Mouse (Mus musculus): ENCODE data around the gene Mrpl10. TPM values are rescaled to one million over a fixed set of nuclear protein-coding genes. Genes with fewer than 3 reads are reported as not detected.

Gene Mrpl10
- total RNA-seq (2023), result 38.6 to 47.2 TPM (median 42.0 TPM) in 4 replicates

DNA sequence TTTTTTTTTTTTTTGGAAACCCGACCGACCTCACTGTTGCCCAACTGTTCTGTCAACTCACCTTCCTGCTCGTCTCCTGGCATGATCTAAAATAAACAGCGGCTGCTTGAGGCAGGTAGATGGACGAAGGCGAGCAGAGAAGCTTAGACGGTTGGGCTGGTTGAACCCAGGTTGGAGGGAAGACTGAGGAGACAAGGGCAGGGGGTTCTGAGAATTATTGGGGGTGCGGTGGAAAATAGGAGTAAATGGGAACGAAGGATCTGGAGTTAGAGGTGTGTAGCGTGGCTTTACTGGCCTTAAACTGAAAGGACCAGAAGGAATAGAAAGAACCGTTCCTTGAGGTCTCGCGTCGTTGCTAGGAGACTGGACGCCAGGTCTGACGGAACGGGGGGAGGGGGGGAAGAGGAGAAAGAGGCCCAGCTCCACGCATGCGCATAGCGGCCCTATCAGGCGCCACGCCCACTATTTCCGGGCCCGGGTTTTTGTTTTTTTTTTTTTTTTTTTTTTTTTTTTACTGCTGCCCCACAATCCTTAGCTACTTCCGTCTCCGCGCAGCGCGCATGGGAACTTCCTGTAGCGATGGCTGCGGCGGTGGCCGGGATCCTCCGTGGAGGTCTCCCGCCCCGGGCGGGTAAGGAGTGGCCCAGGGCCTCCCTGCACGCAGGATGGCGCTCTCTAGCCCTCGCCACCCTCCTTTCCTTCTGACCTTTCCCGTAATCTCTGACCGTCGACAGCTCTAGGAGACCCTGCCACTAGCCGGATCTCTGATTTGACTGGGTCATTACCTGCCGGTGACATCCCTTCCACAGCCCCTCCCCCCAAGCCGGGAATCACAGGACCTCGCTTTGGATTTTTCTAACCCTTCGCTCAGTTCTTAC, at the start of gene Mrpl10, which contains the start of gene Lrrc46:
Gene Mrpl10 (plus strand): TSS at position 539 of the 878 bp plus-strand sequence.
Gene Lrrc46 (minus strand): TSS at position 386 of the 878 bp plus-strand sequence.

DNA sequence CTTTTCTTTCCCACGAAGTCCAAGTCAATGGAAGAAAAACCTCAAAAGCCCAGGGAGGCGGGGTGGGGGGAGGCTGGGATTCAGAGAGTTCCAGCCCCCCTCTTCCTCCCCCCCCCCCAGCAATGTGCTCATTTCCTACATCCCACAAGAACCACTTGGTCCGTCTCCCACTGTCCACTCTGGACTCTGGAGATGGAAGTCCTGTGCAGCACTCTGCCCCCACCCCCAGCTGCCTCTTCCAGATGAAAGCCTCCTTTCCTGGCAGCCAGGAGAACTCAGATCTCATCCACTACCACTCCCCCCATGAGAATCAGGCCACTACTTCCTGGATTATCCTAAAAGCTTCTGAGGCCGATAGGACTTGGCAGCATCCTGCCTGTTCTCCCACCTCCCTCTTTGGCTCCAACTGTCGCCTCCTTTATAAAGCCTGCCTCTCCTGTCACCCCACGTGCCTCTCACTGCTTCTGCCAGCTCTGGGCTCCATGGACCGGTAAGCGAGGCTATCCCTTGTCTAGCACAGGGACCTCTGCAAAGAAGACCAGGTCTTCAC, 28.2 kb upstream of the Mrpl10 start, which contains the start of gene Sp6:
Gene Sp6 (plus strand): TSS at position 274 of the 550 bp plus-strand sequence.

GRCm38 (mm10) chr11:97029686-97030417, 11.5 kb upstream of the Mrpl10 start, which contains the start of gene Scrn2:
TSS of gene Scrn2 (plus strand) at chr11:97029938.

GRCm38 (mm10) chr11:97050216-97050943, 9.0 kb downstream of the Mrpl10 start, which contains the start of gene Osbpl7:
TSS of gene Osbpl7 (plus strand) at chr11:97050628.

Other genes starting within 250 kb of the Mrpl10 start
- 65.0 to 89.1 TPM (median 82.8 TPM) in 4 replicates for gene Nfe2l1, start 211.6 kb upstream of the Mrpl10 start, total RNA-seq (2023)
- gene Copz2, start 191.7 kb upstream of the Mrpl10 start, total RNA-seq (2023), result not detected in 4 replicates
- 42.7 to 58.5 TPM (median 49.9 TPM) in 4 replicates for gene Cdk5rap3, start 125.1 kb upstream of the Mrpl10 start, total RNA-seq (2023)
- not detected in 4 replicates for gene Prr15l, start 113.5 kb upstream of the Mrpl10 start, total RNA-seq (2023)
- 23.0 to 26.0 TPM (median 26.0 TPM) in 4 replicates for gene Pnpo, start 97.6 kb upstream of the Mrpl10 start, total RNA-seq (2023)
- gene Sp2, start 58.6 kb upstream of the Mrpl10 start, total RNA-seq (2023), result 53.9 to 62.0 TPM (median 54.7 TPM) in 4 replicates
- gene Sp6, start 28.2 kb upstream of the Mrpl10 start, total RNA-seq (2023), result 0.19 TPM in 1 of 4 replicates, not detected in the others
- gene Scrn2, start 11.6 kb upstream of the Mrpl10 start, total RNA-seq (2023), result 7.4 to 9.4 TPM (median 8.3 TPM) in 4 replicates
- gene Lrrc46, start 153 bp upstream of the Mrpl10 start, total RNA-seq (2023), result not detected in 4 replicates
- 35.6 to 40.5 TPM (median 37.0 TPM) in 4 replicates for gene Osbpl7, start 9.1 kb downstream of the Mrpl10 start, total RNA-seq (2023)
- 2.2 to 3.2 TPM (median 2.8 TPM) in 4 replicates for gene Tbx21, start 73.8 kb downstream of the Mrpl10 start, total RNA-seq (2023)
- 0.43 to 1.5 TPM (median 0.78 TPM) in 4 replicates for gene Tbkbp1, start 109.9 kb downstream of the Mrpl10 start, total RNA-seq (2023)
- gene Kpnb1, start 146.3 kb downstream of the Mrpl10 start, total RNA-seq (2023), result 127 to 138 TPM (median 131 TPM) in 4 replicates
- gene Npepps, start 239.1 kb downstream of the Mrpl10 start, total RNA-seq (2023), result 56.4 to 68.3 TPM (median 60.4 TPM) in 4 replicates